Mouse (Mus musculus) liver, postnatal 0 days (tissue): ENCODE measurements at regions not wholly inside any gene's neighbourhood (a gene's known extent, or its start where the extent isn't known, plus 50 kb on each side); places are given as distances from the start of the nearest gene placed in this dataset.

ENCODE experiments used
- CTCF ChIP-seq: sonication (generic); IDR thresholded peaks from 2 replicates; pipeline ENCODE4 v1.5.1; 2016; ENCODE audit warnings: antibody characterized with exemption, low read depth
- EP300 ChIP-seq: IDR thresholded peaks from 2 replicates; pipeline ENCODE4 v1.6.1; 2016; ENCODE audit warnings: antibody characterized with exemption, low read depth, mild to moderate bottlenecking

DNA sequence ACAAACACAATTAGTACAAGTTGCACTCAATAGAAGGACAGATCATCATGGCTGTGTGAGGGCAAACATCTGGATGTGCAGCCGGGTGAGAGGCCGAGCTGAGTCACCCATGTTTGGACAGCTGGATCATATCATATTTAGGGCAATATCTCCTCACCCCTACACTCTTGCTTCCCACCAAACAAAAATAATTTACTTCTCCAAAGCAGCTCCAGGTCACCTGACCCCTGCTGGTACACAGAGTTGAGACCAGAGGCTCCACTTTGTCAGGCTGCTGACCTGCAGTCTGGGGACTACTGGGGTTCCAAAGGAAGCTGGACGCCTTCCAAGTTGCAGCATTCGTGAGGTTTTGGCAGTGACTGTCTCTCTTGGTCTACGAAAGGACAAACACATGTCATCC, 186.3 kb downstream of the Usp46 start:
- TF ChIP-seq CTCF (peak; percentile 18; the same call in 1 of the 2 replicates), EP300 (no peak)
